Mouse (Mus musculus): ENCODE data around the gene Elmsan1.

GRCm38 (mm10) chr12:84243076-84243770 is 24.5 kb upstream of the Elmsan1 start:
- TF ChIP-seq POLR2A (IDR thresholded peaks at IDR 0.05; ENCODE audit: insufficient read depth, low read length) (no peak), CTCF (IDR thresholded peaks at IDR 0.05; ENCODE audit: low read depth, low read length) (no peak), EP300 (IDR thresholded peaks at IDR 0.05; ENCODE audit: insufficient read depth, low read depth, low read length) (no peak)

All from ES-Bruce4 (cell line).